Mouse (Mus musculus) liver, postnatal 0 days (tissue): ENCODE measurements at regions not wholly inside any gene's neighbourhood (a gene's known extent, or its start where the extent isn't known, plus 50 kb on each side); places are given as distances from the start of the nearest gene placed in this dataset.

ENCODE experiments used
- CTCF ChIP-seq: sonication (generic); IDR thresholded peaks from 2 replicates; pipeline ENCODE4 v1.5.1; 2016; ENCODE audit warnings: antibody characterized with exemption, low read depth
- EP300 ChIP-seq: IDR thresholded peaks from 2 replicates; pipeline ENCODE4 v1.6.1; 2016; ENCODE audit warnings: antibody characterized with exemption, low read depth, mild to moderate bottlenecking

DNA sequence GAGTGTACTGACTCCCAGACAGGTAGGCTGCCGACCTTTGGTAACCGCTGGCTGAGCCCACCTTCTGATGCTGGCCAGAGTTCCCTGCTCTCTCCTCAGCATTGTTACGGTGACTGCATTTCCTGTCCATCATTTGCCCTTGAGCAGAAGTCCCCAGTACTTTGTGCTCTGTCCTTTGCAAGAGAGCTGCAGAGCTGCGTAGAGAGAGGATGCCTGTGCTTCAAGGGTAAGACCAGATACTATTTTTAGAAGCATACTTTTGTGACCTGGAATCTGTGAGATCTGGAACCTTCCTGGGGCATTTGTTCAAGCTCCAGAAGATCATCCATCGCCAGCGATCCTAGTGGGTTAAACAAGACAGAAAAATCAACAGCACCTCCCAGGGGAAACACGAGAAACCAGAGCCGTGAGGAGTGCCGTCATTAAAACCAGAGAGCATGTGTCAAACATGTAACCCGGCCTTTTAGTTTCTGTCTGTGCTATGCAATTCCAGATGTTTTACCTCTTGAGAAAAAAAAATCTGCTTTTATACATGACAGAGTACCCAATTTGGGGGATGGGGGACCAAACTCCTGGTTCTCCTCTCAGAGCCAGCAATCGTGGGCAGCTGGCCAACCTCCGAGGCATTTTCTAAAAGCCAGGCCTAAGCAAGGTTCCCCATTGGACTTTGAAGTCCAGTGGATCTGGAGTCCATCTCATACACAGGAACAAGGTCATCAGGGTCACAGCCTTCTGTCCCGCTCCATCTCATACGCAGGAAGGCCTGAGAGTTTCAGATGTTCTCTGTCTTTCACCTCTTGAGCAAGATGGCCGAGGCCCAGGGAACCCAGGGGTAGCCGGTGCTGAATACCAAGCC is 73.5 kb upstream of the Aldh1b1 start:
- TF ChIP-seq EP300 (no peak), CTCF (no peak)
